Mouse (Mus musculus): Measurements from ENCODE around the gene 9430097D07Rik. TPM values are rescaled to one million over a fixed set of nuclear protein-coding genes. Genes with fewer than 3 reads are reported as not detected.
A peak's percentile ranks its signal among the peaks of the same experiment; 100 is the strongest.

9430097D07Rik gene
- polyA plus RNA-seq, 2 experiments = 0.06 TPM; not detected in 1

DNA sequence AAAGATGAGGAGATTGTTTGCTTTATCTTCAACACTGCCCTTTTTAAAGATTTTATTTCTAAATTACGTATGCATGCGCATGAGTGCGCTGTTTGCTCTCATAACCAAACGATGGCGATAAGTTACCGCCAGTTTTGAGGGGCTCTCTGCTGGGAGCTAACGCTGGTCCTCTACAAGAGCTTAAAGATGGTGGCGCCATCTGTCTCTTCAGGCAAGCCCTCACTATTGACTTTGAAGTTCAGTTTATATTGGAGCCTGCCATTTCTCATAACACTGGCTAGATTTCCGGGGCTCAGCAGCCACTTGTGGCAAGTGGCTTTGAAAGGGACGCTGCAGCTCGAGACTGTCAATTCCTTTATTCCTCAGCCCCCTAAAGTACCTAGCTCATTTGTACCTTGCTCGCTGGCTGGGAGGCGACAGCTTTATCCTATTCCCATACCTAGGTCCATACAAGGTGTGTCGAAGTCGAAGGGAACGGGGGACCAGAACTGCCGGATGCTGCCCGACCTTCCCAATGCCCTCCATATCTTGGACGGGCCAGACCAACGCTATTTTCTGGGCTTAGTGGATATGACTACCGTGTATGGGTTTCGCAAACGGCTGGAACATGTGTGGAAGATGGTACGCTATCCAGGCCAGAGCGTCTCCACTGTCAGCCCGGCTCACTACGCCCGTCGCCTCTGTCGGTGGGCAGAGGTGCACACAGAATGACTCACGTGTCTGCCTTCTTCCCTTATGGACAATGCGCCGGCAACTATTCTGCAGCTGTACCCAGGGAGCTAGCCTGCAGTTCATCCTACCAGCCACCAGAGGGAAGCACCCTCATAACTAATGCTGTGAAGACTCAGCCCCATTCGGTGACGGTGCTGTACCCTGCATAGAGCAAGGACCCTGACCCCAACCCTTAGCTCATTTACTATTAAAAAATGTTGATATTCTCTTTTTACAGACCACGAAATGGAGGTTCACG lies 7.6 kb upstream of the 9430097D07Rik start:
- 10% methylated on average over 37 of the region's 37 CpGs for WGBS (ENCODE audit: insufficient replicate concordance)
- peak; percentile 54 for ATAC-seq (ENCODE audit: insufficient read depth)
- Histone ChIP-seq H3K4me1 (replicated peaks; ENCODE audit: control insufficient read depth in 2 of 2, insufficient read depth in 2 of 2, low read length in 1 of 2) (peaks cover 4 to 25% of the 10 kb centered on the region in 2 experiments; a peak in 3 of 4 replicates), H3K4me2 (ENCODE audit: low read depth) (peak overlapping the region; percentile 63), H3K36me3 (replicated peaks; ENCODE audit: control insufficient read depth, insufficient read depth, low read depth) (no peaks in the 10 kb centered on the region), H3K4me3 (ENCODE audit: insufficient read depth in 1 of 2, low read depth in 2 of 2, low read length in 2 of 2) (peak overlapping the region; percentile 8 to 28), H3K27me3 (ENCODE audit: control insufficient read depth, insufficient read depth, low read length) (peaks cover 7% of the 10 kb centered on the region; the same call in 1 of the 2 replicates), H3K27ac (no peak overlapping the region), H3K9me3 (ENCODE audit: control insufficient read depth, low read length) (no peaks in the 10 kb centered on the region), H3K9ac (replicated peaks) (peak overlapping the region; percentile 24)
- TF ChIP-seq CTCF (IDR thresholded peaks at IDR 0.05; ENCODE audit: low read depth) = peak; percentile 98
- no peak for TF ChIP-seq EP300 (IDR thresholded peaks at IDR 0.05; ENCODE audit: low read depth)
- peak in 2 of 3 experiments; percentile 66 for DNase-seq (ENCODE audit: low read depth in 3 of 3, low spot score in 3 of 3)

DNA sequence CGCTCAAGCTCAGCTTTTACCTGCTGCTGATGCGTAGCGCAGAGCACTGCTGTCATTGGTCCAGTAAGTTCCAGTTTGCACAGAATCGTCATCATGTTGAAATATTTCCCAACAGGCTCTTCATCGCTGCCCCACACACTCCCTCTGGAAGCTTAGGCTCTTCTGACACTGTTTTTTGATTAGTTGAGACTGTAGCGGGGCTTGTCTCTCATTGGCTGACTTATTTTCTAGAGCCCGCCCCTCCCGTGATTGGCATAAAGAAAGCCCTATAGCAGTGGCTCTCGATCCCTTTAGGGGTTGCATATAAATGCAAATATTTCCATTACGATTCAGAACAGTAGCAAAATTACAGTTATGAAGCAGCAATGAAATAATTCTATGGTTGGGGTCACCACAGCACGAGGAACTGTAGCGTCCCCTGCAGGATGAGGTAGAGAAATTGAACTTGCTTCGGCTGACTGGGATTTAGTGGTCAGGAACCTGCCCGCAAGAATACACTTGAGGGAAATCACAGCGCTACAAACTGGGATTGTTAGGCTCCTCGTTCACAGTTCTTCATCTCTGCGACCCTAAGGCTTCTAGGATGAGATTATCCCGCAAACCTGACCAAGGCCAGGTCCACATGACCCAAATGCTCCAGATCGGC lies 6.1 kb upstream of the 9430097D07Rik start:
- Histone ChIP-seq H3K36me3 (replicated peaks; ENCODE audit: control insufficient read depth, insufficient read depth, low read depth) (no peaks in the 10 kb centered on the region), H3K9ac (replicated peaks) (no peak overlapping the region), H3K27me3 (ENCODE audit: control insufficient read depth, insufficient read depth, low read length) (peaks cover 7% of the 10 kb centered on the region; the same call in 1 of the 2 replicates), H3K4me2 (ENCODE audit: low read depth) (peak overlapping the region; percentile 34), H3K4me3 (ENCODE audit: insufficient read depth in 1 of 2, low read depth in 2 of 2, low read length in 2 of 2) (peak overlapping the region in 1 of 2 experiments; percentile 32; a peak in 1 of 4 replicates), H3K9me3 (ENCODE audit: control insufficient read depth, low read length) (no peaks in the 10 kb centered on the region), H3K4me1 (replicated peaks; ENCODE audit: control insufficient read depth in 2 of 2, insufficient read depth in 2 of 2, low read length in 1 of 2) (peaks cover 4 to 14% of the 10 kb centered on the region in 2 experiments; a peak in 3 of 4 replicates), H3K27ac (no peak overlapping the region)
- TF ChIP-seq EP300 (IDR thresholded peaks at IDR 0.05; ENCODE audit: low read depth) (no peak), CTCF (IDR thresholded peaks at IDR 0.05; ENCODE audit: low read depth) (no peak)
- DNase-seq (ENCODE audit: low read depth in 3 of 3, low spot score in 3 of 3) (peak in 1 of 3 experiments; percentile 33), ATAC-seq (ENCODE audit: insufficient read depth) (peak; percentile 38; the same call in 1 of the 2 replicates)
- 39% methylated on average over 19 of the region's 19 CpGs for WGBS (ENCODE audit: insufficient replicate concordance)

DNA sequence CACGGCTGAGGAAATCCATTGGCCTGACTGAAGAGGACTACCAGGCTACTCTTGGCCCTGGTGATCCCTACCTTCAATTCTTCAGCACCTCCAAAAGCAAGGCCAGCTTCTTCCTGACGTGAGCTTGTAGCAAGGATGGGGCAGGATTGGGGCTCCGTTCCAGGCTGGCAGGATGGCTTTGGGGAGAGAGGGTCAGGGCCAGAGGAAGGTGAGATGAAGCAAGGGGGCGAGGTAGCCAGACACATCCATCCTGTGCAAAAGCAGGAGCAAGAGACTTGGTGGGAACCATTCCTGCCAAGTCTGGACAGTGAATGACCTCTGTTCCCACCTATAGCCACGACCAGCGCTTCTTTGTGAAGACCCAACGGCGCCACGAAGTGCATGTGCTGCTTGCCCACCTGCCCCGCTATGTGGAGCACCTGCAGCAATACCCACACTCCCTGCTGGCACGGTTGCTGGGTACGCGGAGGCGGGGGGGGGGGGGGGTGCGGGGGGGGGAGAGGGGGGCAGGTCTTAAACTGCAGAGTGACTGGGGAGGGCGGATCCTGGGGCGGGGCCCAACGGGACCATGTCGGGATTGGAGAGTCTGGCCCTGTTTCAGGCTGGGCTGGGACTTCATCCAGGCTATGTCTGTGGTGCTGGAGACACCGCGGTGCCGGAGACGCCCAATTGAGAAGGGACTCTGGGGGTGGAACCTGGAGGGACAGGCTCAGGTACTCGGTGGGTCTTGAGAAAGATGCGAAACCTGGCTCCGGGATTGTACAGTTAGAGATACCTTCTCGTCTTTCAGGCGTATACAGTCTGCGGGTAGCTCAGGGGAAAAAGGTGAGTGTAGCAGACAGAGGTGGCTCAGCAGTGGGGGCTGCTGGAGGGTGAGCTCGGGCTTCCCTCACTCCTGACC lies 2.9 kb upstream of the 9430097D07Rik start:
- Histone ChIP-seq H3K27ac (no peak overlapping the region), H3K9ac (replicated peaks) (no peak overlapping the region), H3K27me3 (ENCODE audit: control insufficient read depth, insufficient read depth, low read length) (peaks cover 7% of the 10 kb centered on the region), H3K4me3 (ENCODE audit: insufficient read depth in 1 of 2, low read depth in 2 of 2, low read length in 2 of 2) (no peak overlapping the region), H3K36me3 (replicated peaks; ENCODE audit: control insufficient read depth, insufficient read depth, low read depth) (no peaks in the 10 kb centered on the region), H3K9me3 (ENCODE audit: control insufficient read depth, low read length) (no peaks in the 10 kb centered on the region), H3K4me2 (ENCODE audit: low read depth) (no peak overlapping the region), H3K4me1 (replicated peaks; ENCODE audit: control insufficient read depth in 2 of 2, insufficient read depth in 2 of 2, low read length in 1 of 2) (peaks cover 9% of the 10 kb centered on the region in 2 experiments)
- WGBS (ENCODE audit: insufficient replicate concordance) = 39% methylated on average over 25 of the region's 30 CpGs
- DNase-seq (ENCODE audit: low read depth in 3 of 3, low spot score in 3 of 3) = no peak
- no peak for ATAC-seq (ENCODE audit: insufficient read depth)
- TF ChIP-seq EP300 (IDR thresholded peaks at IDR 0.05; ENCODE audit: low read depth) (no peak), CTCF (IDR thresholded peaks at IDR 0.05; ENCODE audit: low read depth) (no peak)

DNA sequence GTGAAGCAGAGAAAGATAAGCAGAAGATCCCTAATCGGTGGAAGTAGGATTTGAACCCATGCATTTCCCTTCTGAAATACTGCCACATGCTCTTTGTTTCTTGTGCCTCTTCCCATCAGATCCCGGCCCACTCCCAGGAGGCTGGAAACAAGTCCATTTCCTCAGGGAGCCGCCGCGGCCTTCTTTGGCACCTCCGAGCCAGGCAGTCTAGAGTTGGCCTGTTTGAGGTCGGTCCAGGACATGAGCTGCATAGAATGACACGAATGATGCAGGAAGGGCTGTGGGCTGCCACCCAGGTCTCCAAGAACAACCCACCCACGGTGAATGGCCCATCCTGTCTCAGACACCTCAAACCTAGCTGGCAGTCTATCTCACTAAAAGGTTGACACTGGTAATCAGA lies 1.0 kb upstream of the 9430097D07Rik start:
- Histone ChIP-seq H3K4me2 (ENCODE audit: low read depth) (no peak overlapping the region), H3K36me3 (replicated peaks; ENCODE audit: control insufficient read depth, insufficient read depth, low read depth) (no peaks in the 10 kb centered on the region), H3K4me3 (ENCODE audit: insufficient read depth in 1 of 2, low read depth in 2 of 2, low read length in 2 of 2) (no peak overlapping the region), H3K9me3 (ENCODE audit: control insufficient read depth, low read length) (no peaks in the 10 kb centered on the region), H3K9ac (replicated peaks) (no peak overlapping the region), H3K27me3 (ENCODE audit: control insufficient read depth, insufficient read depth, low read length) (peaks cover 7% of the 10 kb centered on the region), H3K27ac (no peak overlapping the region), H3K4me1 (replicated peaks; ENCODE audit: control insufficient read depth in 2 of 2, insufficient read depth in 2 of 2, low read length in 1 of 2) (peaks cover 5 to 8% of the 10 kb centered on the region in 2 experiments)
- WGBS (ENCODE audit: insufficient replicate concordance) = 71% methylated on average over 9 of the region's 9 CpGs
- no peak for DNase-seq (ENCODE audit: low read depth in 3 of 3, low spot score in 3 of 3)
- no peak for ATAC-seq (ENCODE audit: insufficient read depth)
- no peak for TF ChIP-seq CTCF (IDR thresholded peaks at IDR 0.05; ENCODE audit: low read depth)
- no peak for TF ChIP-seq EP300 (IDR thresholded peaks at IDR 0.05; ENCODE audit: low read depth)

All from liver, embryonic 14.5 days (tissue).